Mouse (Mus musculus) frontal cortex, postnatal 10 days (tissue): ENCODE data around the gene Defb42.

Experiments used
- DNase-seq, 2 experiments: peaks; one replicate each; pipeline ENCODE4 v3.0.0; 2022; ENCODE audit warnings: low spot score in 2 of 2, mixed read lengths in 1 of 2

Gene Defb42

GRCm38 (mm10) chr14:63046691-63047090 is at the start of gene Defb42:
Gene Defb42 (plus strand): TSS chr14:63046991.
- no peak for DNase-seq

- no peak for DNase-seq
These were observed 49.0 kb upstream of the Defb42 start, which contains the start of gene Defb47 for GRCm38 (mm10) chr14:62997777-62998176. Gene Defb47 (plus strand): TSS chr14:62998077.

- no peak for DNase-seq
These were observed 47.8 kb upstream of the Defb42 start for GRCm38 (mm10) chr14:62998977-62999376.

DNA sequence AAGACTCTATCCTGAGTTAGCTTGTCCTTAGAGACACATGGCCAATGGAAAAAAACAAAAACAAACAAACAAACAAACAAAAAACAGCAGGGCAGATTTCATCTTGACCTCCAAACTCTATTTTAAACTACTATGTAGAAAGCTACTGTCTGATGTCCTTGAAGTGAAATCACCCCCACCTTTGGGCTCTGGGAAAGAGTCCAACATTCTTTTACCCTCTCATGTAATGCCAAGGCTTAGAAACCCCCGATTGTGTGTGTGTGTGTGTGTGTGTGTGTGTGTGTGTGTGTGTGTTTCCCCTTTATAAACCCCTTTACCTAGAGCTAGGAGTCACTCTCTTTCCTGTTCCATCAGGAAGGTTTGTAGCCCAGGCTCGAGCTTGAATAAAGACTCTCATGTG is 44.2 kb upstream of the Defb42 start:
- no peak for DNase-seq

- no peak for DNase-seq
These were observed 35.3 kb upstream of the Defb42 start, which contains the start of gene Defb43 for GRCm38 (mm10) chr14:63011471-63011870. Gene Defb43 (plus strand): TSS chr14:63011771.

DNA sequence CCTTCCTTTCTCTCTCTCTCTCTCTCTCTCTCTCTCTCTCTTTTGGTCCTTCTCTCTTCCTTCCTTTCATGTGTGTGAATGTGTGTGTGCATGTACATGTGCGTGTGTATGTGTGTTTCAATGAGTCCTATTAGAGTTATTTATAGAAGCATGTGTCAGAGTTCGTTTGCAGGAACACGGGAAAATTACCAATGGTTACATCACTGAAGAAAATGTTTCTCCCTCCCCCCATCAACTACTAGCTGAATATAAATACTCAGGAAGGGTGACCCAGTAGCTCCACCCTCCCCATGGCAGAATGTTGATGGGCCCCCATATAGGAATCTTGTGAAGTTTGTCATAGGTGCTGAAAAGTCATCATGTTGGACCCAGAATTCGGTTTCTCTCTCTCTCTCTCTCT is 33.7 kb upstream of the Defb42 start:
- DNase-seq, result no peak

- DNase-seq, result no peak
These were observed 32.1 kb upstream of the Defb42 start for GRCm38 (mm10) chr14:63014667-63015066.

- no peak for DNase-seq
These were observed 26.2 kb upstream of the Defb42 start for GRCm38 (mm10) chr14:63020524-63021156.

DNA sequence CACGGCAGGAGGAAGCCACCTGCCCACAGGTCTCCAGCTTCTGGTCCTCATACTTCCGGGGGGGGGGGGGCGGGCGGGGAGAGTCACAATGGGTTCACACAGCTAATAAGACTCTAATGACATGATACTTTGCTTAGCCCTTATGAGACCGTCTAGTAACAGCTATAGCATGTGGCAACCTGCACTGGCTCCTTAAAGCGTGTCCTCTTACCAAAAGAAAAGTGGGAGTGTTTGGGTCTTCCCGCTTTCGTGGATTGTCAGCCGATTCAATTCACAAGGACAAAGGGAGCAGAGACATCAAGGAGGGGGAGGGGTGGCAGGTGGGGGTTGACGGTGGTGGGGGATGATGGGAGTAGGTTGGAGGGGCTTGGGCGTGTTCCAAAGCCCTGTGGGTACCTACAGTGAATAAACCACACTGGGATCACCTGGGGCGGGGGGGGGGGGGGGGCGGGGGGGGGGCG is 3.1 kb downstream of the Defb42 start, which contains the start of gene Defb30:
Gene Defb30 (minus strand): TSS at position 51 of the 461 bp plus-strand sequence.
- no peak for DNase-seq

GRCm38 (mm10) chr14:63050769-63051168 is 4.0 kb downstream of the Defb42 start:
- peak in 1 of 2 experiments; percentile 26 for DNase-seq

GRCm38 (mm10) chr14:63054729-63055128 is 7.9 kb downstream of the Defb42 start:
- peak in 1 of 2 experiments; percentile 37 for DNase-seq

- DNase-seq, result no peak
These were observed 13.6 kb downstream of the Defb42 start for GRCm38 (mm10) chr14:63060361-63060760.

- no peak for DNase-seq
These were observed 15.4 kb downstream of the Defb42 start for GRCm38 (mm10) chr14:63062184-63062583.

GRCm38 (mm10) chr14:63065391-63065790 is 18.6 kb downstream of the Defb42 start:
- no peak for DNase-seq

- peak in 1 of 2 experiments; percentile 58 for DNase-seq
These were observed 20.0 kb downstream of the Defb42 start for GRCm38 (mm10) chr14:63066630-63067310.

DNA sequence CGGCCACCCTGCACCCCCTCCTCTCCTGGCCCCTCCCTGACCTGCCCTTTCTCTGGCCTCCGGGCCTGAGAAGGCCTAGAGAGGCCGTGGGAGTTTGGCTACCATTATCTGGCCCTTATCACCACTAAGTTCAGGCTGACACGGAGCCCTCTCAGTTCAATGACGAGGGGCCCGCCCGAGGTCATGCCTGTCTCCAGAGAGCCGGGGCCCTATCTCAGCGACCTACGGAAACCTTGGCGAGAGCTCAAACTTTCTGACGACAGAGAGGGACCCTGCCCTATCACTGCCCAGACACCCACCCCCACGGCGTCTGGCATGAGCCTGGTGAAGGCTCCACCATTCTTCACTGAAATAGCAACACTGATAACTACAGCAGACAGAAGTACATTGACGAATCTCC is 20.9 kb downstream of the Defb42 start:
- DNase-seq, result no peak
